Mouse (Mus musculus): ENCODE measurements around the gene BC107364. TPM values are rescaled to one million over a fixed set of nuclear protein-coding genes. Genes with fewer than 3 reads are reported as not detected.
"Not testable (repeated sequence)": the region's sequence is repeated elsewhere in the genome, so short reads cannot be mapped to it uniquely, and the experiment has no call there.

Gene BC107364
- polyA plus RNA-seq (2014; fragmentation: Nextera tagmentation; extraction: Ambion mirVana) = not detected in 2 replicates

- not testable (repeated sequence) for H3K4me1 ChIP-seq (ENCODE audit: control insufficient read depth, insufficient read depth, low read length); DNase-seq (ENCODE audit: low spot score); H3K4me3 ChIP-seq (ENCODE audit: low read depth, low read length); ATAC-seq (ENCODE audit: insufficient number of reproducible peaks, low FRiP score, low TSS enrichment, low read depth); H3K9me3 ChIP-seq (ENCODE audit: control insufficient read depth, low read length); H3K36me3 ChIP-seq (ENCODE audit: control insufficient read depth, insufficient read depth, low read length); H3K27me3 ChIP-seq (ENCODE audit: control insufficient read depth, insufficient read depth, low read length); H3K4me2 ChIP-seq (ENCODE audit: low read depth, severe bottlenecking); H3K9ac ChIP-seq (ENCODE audit: low read length); H3K27ac ChIP-seq (replicated peaks; ENCODE audit: low read depth, low read length)
- no CpG with 5 or more reads among the region's 48 CpGs for WGBS
Observed at GRCm38 (mm10) chr3:96452262-96452661, at the start of gene BC107364. Gene BC107364, minus strand, starts transcription at chr3:96452306.

- ATAC-seq (ENCODE audit: insufficient number of reproducible peaks, low FRiP score, low TSS enrichment, low read depth) (0 out of 2 replicates have a peak, but pooled peaks have one; percentile 68), DNase-seq (ENCODE audit: low spot score) (peak; percentile 98)
- no peaks in the 10 kb centered on the region for H3K36me3 ChIP-seq (ENCODE audit: control insufficient read depth, insufficient read depth, low read length)
- H3K4me2 ChIP-seq (ENCODE audit: low read depth, severe bottlenecking) = peak overlapping the region; percentile 62
- no peaks in the 10 kb centered on the region for H3K27me3 ChIP-seq (ENCODE audit: control insufficient read depth, insufficient read depth, low read length)
- peak overlapping the region; percentile 60 for H3K4me3 ChIP-seq (ENCODE audit: low read depth, low read length)
- peak overlapping the region; percentile 38; the same call in 1 of the 2 replicates for H3K9ac ChIP-seq (ENCODE audit: low read length)
- H3K4me1 ChIP-seq (ENCODE audit: control insufficient read depth, insufficient read depth, low read length) = no peaks in the 10 kb centered on the region
- WGBS = under 1% methylated on average over 32 of the region's 32 CpGs
- H3K27ac ChIP-seq (replicated peaks; ENCODE audit: low read depth, low read length) = no peak overlapping the region
- no peaks in the 10 kb centered on the region for H3K9me3 ChIP-seq (ENCODE audit: control insufficient read depth, low read length)
Observed at GRCm38 (mm10) chr3:96501391-96502115, 49.4 kb upstream of the BC107364 start.

GRCm38 (mm10) chr3:96500691-96501265 is 48.7 kb upstream of the BC107364 start:
- H3K4me2 ChIP-seq (ENCODE audit: low read depth, severe bottlenecking) = peak overlapping the region; percentile 62
- H3K27me3 ChIP-seq (ENCODE audit: control insufficient read depth, insufficient read depth, low read length) = no peaks in the 10 kb centered on the region
- H3K27ac ChIP-seq (replicated peaks; ENCODE audit: low read depth, low read length) = 0 out of 2 replicates have a peak overlapping the region, but pooled peaks have one; percentile 39
- no peaks in the 10 kb centered on the region for H3K36me3 ChIP-seq (ENCODE audit: control insufficient read depth, insufficient read depth, low read length)
- ATAC-seq (ENCODE audit: insufficient number of reproducible peaks, low FRiP score, low TSS enrichment, low read depth) (peak; percentile 63; the same call in 1 of the 2 replicates), DNase-seq (ENCODE audit: low spot score) (peak; percentile 88)
- H3K9ac ChIP-seq (ENCODE audit: low read length) = peak overlapping the region; percentile 57
- no peaks in the 10 kb centered on the region for H3K9me3 ChIP-seq (ENCODE audit: control insufficient read depth, low read length)
- peak overlapping the region; percentile 60 for H3K4me3 ChIP-seq (ENCODE audit: low read depth, low read length)
- H3K4me1 ChIP-seq (ENCODE audit: control insufficient read depth, insufficient read depth, low read length) = no peaks in the 10 kb centered on the region
- 0% methylated on average over 19 of the region's 19 CpGs for WGBS

GRCm38 (mm10) chr3:96500289-96500621 is 48.1 kb upstream of the BC107364 start:
- no peaks in the 10 kb centered on the region for H3K4me1 ChIP-seq (ENCODE audit: control insufficient read depth, insufficient read depth, low read length)
- H3K27ac ChIP-seq (replicated peaks; ENCODE audit: low read depth, low read length) = 0 out of 2 replicates have a peak overlapping the region, but pooled peaks have one; percentile 39
- peak overlapping the region; percentile 68 for H3K9ac ChIP-seq (ENCODE audit: low read length)
- under 1% methylated on average over 17 of the region's 17 CpGs for WGBS
- no peaks in the 10 kb centered on the region for H3K27me3 ChIP-seq (ENCODE audit: control insufficient read depth, insufficient read depth, low read length)
- no peaks in the 10 kb centered on the region for H3K36me3 ChIP-seq (ENCODE audit: control insufficient read depth, insufficient read depth, low read length)
- peak overlapping the region; percentile 60 for H3K4me3 ChIP-seq (ENCODE audit: low read depth, low read length)
- H3K9me3 ChIP-seq (ENCODE audit: control insufficient read depth, low read length) = no peaks in the 10 kb centered on the region
- peak; percentile 45 for ATAC-seq (ENCODE audit: insufficient number of reproducible peaks, low FRiP score, low TSS enrichment, low read depth)
- peak overlapping the region; percentile 60 for H3K4me2 ChIP-seq (ENCODE audit: low read depth, severe bottlenecking)
- DNase-seq (ENCODE audit: low spot score) = peak; percentile 99

GRCm38 (mm10) chr3:96499481-96500288 is 47.6 kb upstream of the BC107364 start:
- H3K9me3 ChIP-seq (ENCODE audit: control insufficient read depth, low read length) = no peaks in the 10 kb centered on the region
- peak overlapping the region; percentile 60 for H3K4me2 ChIP-seq (ENCODE audit: low read depth, severe bottlenecking)
- ATAC-seq (ENCODE audit: insufficient number of reproducible peaks, low FRiP score, low TSS enrichment, low read depth) (peak; percentile 32; the same call in 1 of the 2 replicates), DNase-seq (ENCODE audit: low spot score) (peak; percentile 91)
- WGBS = under 1% methylated on average over 36 of the region's 36 CpGs
- H3K27ac ChIP-seq (replicated peaks; ENCODE audit: low read depth, low read length) = peak overlapping the region; percentile 63; the same call in 1 of the 2 replicates
- no peaks in the 10 kb centered on the region for H3K4me1 ChIP-seq (ENCODE audit: control insufficient read depth, insufficient read depth, low read length)
- no peaks in the 10 kb centered on the region for H3K27me3 ChIP-seq (ENCODE audit: control insufficient read depth, insufficient read depth, low read length)
- H3K4me3 ChIP-seq (ENCODE audit: low read depth, low read length) = peak overlapping the region; percentile 60
- no peaks in the 10 kb centered on the region for H3K36me3 ChIP-seq (ENCODE audit: control insufficient read depth, insufficient read depth, low read length)
- H3K9ac ChIP-seq (ENCODE audit: low read length) = peak overlapping the region; percentile 68

- ATAC-seq (ENCODE audit: insufficient number of reproducible peaks, low FRiP score, low TSS enrichment, low read depth) (no peak), DNase-seq (ENCODE audit: low spot score) (no peak)
- 87% methylated on average over 4 of the region's 4 CpGs for WGBS
- Histone ChIP-seq H3K4me3 (ENCODE audit: low read depth, low read length) (no peak overlapping the region), H3K36me3 (ENCODE audit: control insufficient read depth, insufficient read depth, low read length) (no peaks in the 10 kb centered on the region), H3K27ac (replicated peaks; ENCODE audit: low read depth, low read length) (no peak overlapping the region), H3K4me2 (ENCODE audit: low read depth, severe bottlenecking) (no peak overlapping the region), H3K4me1 (ENCODE audit: control insufficient read depth, insufficient read depth, low read length) (no peaks in the 10 kb centered on the region), H3K9ac (ENCODE audit: low read length) (no peak overlapping the region), H3K9me3 (ENCODE audit: control insufficient read depth, low read length) (no peaks in the 10 kb centered on the region), H3K27me3 (ENCODE audit: control insufficient read depth, insufficient read depth, low read length) (no peaks in the 10 kb centered on the region)
Observed at GRCm38 (mm10) chr3:96498476-96499245, 46.6 kb upstream of the BC107364 start.

GRCm38 (mm10) chr3:96497451-96498028 is 45.4 kb upstream of the BC107364 start:
- no peaks in the 10 kb centered on the region for H3K4me1 ChIP-seq (ENCODE audit: control insufficient read depth, insufficient read depth, low read length)
- peak overlapping the region; percentile 66 for H3K4me2 ChIP-seq (ENCODE audit: low read depth, severe bottlenecking)
- H3K9me3 ChIP-seq (ENCODE audit: control insufficient read depth, low read length) = no peaks in the 10 kb centered on the region
- WGBS = under 1% methylated on average over 19 of the region's 19 CpGs
- H3K36me3 ChIP-seq (ENCODE audit: control insufficient read depth, insufficient read depth, low read length) = no peaks in the 10 kb centered on the region
- H3K27ac ChIP-seq (replicated peaks; ENCODE audit: low read depth, low read length) = no peak overlapping the region
- peak overlapping the region; percentile 39 for H3K4me3 ChIP-seq (ENCODE audit: low read depth, low read length)
- peak overlapping the region; percentile 5; the same call in 1 of the 2 replicates for H3K9ac ChIP-seq (ENCODE audit: low read length)
- no peaks in the 10 kb centered on the region for H3K27me3 ChIP-seq (ENCODE audit: control insufficient read depth, insufficient read depth, low read length)
- peak; percentile 35; the same call in 1 of the 2 replicates for ATAC-seq (ENCODE audit: insufficient number of reproducible peaks, low FRiP score, low TSS enrichment, low read depth)
- DNase-seq (ENCODE audit: low spot score) = peak; percentile 88

All from limb, embryonic 11.5 days (tissue).